Mouse (Mus musculus) neutrophil, adult 5-6 weeks (primary cell): ENCODE measurements at regions not wholly inside any gene's neighbourhood (a gene's known extent, or its start where the extent isn't known, plus 50 kb on each side); places are given as distances from the start of the nearest gene placed in this dataset.

ENCODE experiments used
- ATAC-seq: fragments of 151-379, 151-347 bp; 2 replicates; pipeline ENCODE4 v1.8.0; 2017; ENCODE audit warnings: mild to moderate bottlenecking, moderate TSS enrichment; ENCODE audit not compliant: insufficient number of reproducible peaks, poor library complexity, low FRiP score, severe bottlenecking; ENCODE audit errors: extremely low read depth

DNA sequence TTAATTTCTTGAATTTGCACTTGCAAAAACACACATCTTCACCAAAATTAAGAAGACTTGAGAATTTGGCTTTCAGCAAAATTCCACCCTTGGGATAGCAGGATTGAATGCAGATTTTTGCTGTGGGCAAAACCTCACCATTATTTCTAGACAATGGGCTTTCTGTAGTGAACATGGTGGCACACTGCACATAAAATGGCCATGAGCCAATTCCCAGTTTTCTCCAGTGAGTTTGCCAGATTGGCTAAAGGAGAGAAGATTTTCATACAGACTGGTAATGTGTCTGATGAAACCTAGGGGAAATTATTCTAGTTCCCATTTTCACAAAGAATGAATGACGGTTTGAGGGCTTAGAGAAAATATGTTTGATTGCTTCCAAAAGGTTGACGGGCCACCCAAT is 2640.1 kb upstream of the Gm7489 start:
- no peak for ATAC-seq

DNA sequence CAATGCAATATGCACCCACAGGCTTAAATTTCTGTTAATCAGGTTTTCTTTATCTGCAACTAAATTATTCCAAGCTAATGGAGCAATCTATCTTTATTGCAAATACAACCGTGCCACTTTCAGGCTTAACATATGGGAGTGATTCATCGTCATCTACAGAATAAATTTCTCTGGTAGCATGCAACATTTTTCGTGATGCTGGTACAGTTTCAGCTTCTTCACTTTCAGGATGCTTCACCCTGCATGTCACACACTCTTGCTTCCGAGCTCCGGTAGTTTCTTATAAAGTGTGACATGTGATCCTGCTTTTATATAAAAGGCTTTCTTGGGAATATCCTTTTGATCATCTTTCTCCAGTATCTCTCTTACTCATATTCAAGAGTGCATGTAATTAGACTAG is 2637.4 kb upstream of the Gm7489 start:
- ATAC-seq: no peak

- no peak for ATAC-seq
These were observed 2636.5 kb upstream of the Gm7489 start for GRCm38 (mm10) chr15:51248034-51248788.

DNA sequence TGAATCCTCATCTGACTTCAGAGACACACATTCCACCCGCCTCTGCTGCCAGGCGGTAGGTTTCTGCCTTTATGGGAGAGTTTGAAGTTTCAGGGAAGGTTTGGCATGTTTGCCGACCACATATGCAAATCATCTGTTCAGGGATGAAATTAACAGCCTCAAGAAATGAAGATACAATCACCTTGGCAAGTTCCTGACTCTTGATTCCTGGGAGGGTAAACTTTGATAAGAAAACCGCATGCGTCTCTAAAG is 2636.0 kb upstream of the Gm7489 start:
- no peak for ATAC-seq

DNA sequence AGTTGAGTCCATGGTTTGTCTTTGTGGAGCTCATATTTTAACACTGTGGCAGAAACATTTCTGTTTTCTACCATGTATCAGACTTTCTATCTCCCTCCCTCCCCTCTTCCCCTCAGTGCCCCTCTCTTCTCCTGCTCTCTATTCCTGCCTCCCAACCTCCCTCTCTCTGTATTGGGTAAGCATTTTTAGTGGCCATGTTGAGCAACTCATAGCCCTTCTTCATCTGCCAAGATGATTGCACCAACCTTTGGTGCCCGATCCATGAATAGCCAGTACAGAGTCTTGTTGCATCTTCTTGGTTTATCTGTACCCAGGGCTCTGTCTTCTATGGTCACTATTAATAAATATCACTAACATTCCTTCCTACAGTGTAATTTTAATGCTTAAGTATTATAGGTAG is 2630.6 kb upstream of the Gm7489 start:
- ATAC-seq: no peak

DNA sequence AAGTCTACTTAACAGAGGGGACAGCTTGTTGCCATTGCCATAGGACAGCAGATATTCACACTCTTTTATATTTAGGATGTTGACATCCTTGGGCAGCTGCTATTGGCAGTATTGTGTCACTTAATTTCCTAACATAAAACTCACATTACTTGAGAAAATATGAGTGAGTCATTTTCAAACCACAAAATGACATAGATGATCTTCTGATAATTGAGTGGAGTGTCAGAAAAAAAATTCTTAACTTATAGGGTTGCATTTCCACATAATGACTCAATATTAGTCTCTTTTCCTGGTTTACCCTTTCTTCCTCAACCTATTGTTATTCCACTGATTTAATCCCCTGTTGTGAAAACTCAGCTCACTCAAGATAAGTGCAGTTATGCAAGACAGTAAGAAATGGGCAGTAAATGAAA is 2629.5 kb upstream of the Gm7489 start:
- ATAC-seq: no peak

GRCm38 (mm10) chr15:51256681-51257080 is 2628.0 kb upstream of the Gm7489 start:
- no peak for ATAC-seq

GRCm38 (mm10) chr15:51264599-51265163 is 2620.0 kb upstream of the Gm7489 start:
- ATAC-seq: no peak

- ATAC-seq: no peak
These were observed 2618.7 kb upstream of the Gm7489 start for GRCm38 (mm10) chr15:51265971-51266370.

- no peak for ATAC-seq
These were observed 2612.9 kb upstream of the Gm7489 start for GRCm38 (mm10) chr15:51271632-51272312.

DNA sequence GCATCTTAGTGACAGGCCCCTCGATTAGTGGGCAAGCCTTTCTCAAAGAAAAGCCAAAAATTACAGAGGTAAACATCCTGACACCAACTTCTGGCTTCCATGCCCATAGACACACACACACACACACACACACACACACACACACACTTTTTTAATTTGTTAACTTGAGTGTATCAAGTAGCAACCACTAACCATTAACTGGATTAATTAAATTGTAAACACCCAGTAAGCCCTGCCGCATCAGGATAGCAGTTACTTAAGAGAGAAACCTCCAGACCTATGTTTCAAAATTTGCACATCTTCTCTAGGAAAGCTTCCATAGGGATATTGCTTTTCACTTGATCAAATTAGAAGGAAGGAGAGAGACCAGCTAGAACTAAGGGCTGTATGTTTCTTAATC is 2599.4 kb upstream of the Gm7489 start:
- ATAC-seq: no peak

GRCm38 (mm10) chr15:51286352-51286751 is 2598.4 kb upstream of the Gm7489 start:
- ATAC-seq: no peak

DNA sequence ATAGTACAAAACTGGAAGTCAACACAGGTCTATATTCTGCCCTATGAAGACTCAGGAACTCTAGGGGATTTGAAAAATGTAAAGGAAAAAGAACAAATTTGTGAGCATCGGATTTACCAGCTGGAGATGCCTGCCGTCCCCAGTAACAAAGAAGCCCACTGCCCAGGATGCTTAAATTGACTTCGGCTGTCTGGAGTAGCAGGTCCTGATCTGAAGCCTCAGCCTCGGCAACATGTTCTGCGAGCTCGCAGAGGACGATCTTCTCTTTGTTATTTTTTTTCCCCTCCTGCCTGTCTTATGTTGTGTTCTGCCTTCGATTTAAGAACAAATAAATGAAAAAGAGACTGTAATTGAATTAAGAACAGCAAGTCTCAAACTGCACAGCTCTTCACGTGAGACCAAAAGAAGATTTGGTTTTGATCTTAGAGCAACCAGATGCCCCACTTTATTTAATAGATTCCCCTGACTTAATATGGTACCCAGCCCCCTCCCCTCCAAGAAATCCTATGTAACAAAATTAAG is 2595.7 kb upstream of the Gm7489 start:
- ATAC-seq: no peak

- no peak for ATAC-seq
These were observed 2594.8 kb upstream of the Gm7489 start for GRCm38 (mm10) chr15:51289916-51290315.

GRCm38 (mm10) chr15:51291183-51291582 is 2593.5 kb upstream of the Gm7489 start:
- ATAC-seq: no peak

DNA sequence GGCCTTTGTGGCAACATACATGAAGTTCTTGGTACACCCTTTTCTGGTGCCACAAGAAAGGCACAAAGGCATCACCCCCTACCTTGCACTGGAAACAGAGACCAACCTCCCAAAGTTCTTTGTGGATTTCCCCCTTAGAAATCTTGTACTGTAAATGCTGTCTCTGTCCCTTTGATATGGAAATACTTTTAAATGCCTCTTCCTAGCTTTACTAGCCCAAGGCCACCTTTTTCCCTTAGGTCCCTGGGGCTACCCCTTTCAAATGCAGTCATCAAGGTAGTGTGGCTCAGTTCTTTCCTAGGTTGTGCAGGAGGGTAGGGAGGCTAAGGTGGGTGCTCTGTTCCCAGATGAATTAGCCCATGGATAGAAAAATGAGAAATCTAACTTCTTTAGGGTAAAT is 2587.9 kb upstream of the Gm7489 start:
- no peak for ATAC-seq

- ATAC-seq: no peak
These were observed 2566.6 kb upstream of the Gm7489 start for GRCm38 (mm10) chr15:51318072-51318471.

GRCm38 (mm10) chr15:51318760-51319159 is 2565.9 kb upstream of the Gm7489 start:
- no peak for ATAC-seq

DNA sequence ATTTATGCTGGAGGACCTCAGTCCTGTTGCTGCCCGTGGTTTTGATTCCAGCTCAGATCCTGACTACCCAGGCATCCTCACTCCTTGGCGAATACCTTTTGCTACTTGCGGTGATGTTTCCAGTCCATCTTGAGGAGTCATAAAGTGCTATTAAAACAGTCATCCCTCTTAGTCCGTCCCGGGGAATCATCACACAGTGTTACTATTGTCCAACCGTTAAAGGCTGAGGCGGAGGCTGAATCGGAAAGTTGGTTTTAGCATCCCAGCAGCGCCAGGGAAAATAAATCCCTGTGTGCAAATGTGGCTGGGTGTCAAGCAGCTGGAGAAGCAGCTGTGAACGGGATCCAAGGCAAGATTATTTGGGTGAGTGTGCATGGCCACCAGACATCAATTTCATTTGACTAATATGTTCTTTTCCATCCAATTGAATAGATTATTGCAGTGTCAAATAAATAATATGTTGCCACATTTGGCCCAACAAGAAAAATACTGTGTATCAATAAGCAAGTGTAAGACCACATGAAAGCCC is 2564.3 kb upstream of the Gm7489 start:
- no peak for ATAC-seq

DNA sequence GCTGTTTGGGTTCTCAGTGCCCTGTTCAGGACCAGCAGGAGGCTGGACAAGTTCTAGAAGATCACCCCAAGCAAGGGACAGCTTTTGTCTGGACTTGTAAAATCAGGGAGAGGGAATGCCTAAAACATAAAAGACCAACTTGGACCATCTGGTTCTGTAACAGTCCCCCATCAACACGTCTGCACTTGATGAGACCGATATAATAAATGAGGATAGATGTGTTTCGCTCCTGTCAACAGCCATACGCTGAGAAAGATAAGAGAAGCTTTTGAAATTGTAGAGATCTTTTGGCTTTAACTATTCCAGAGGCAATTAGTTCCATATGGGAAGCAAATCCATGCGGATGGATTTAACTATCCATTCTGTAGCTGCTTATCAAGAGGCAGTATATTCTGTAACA is 2561.4 kb upstream of the Gm7489 start:
- ATAC-seq: no peak
